In genomic region chr11:89009066-89009465, GRCm38 (mm10) we compare ENCODE assay signal across 1 mouse cellular context.
TF ChIP-seq lines count a peak whose summit lies in the region.

No protein-coding gene starts in this region.

TF ChIP-seq in CH12.LX, 34 proteins besides CTCF, POLR2A, EP300 and RAD21:
- TF ChIP-seq ETS1 (conservative IDR thresholded peaks at IDR 0.05; ENCODE audit: low read depth, low read length) (0 out of 2 replicates have a peak, but pooled peaks have one; percentile 40), ZMIZ1 (IDR thresholded peaks at IDR 0.05; ENCODE audit: low read depth, low read length) (no peak), JUN (IDR thresholded peaks at IDR 0.05; ENCODE audit: insufficient read depth, low read depth, low read length) (peak; percentile 88), SMC3 (IDR thresholded peaks at IDR 0.05; ENCODE audit: low read depth, low read length) (no peak), MYC (IDR thresholded peaks at IDR 0.05; ENCODE audit: low read depth, low read length) (no peak), E2F4 (IDR thresholded peaks at IDR 0.05; ENCODE audit: insufficient replicate concordance, low read depth, low read length) (no peak), MAX (IDR thresholded peaks at IDR 0.05; ENCODE audit: low read length) (no peak), ZKSCAN1 (IDR thresholded peaks at IDR 0.05; ENCODE audit: borderline replicate concordance, low read depth, low read length) (no peak), NRF1 (IDR thresholded peaks at IDR 0.05; ENCODE audit: low read depth, low read length) (0 out of 2 replicates have a peak, but pooled peaks have one; percentile 18), MXI1 (IDR thresholded peaks at IDR 0.05; ENCODE audit: low read depth, low read length) (no peak), UBTF (IDR thresholded peaks at IDR 0.05; ENCODE audit: low read depth, low read length) (no peak), JUND (conservative IDR thresholded peaks at IDR 0.05; ENCODE audit: low read depth, low read length) (peak; percentile 38; the same call in 1 of the 2 replicates)
